Mouse (Mus musculus) lung, adult 2 months (tissue): ENCODE measurements around the gene Sufu. TPM values are rescaled to one million over a fixed set of nuclear protein-coding genes. Genes with fewer than 3 reads are reported as not detected.

Experiments used
- DNase-seq: peaks from one replicate; pipeline ENCODE4 v3.0.0; 2022
- H3K4me1 ChIP-seq: fragments of 200-500 bp; 2 replicates; pipeline ENCODE4 v1.6.1; 2011; ENCODE audit warnings: low read length; ENCODE audit not compliant: control insufficient read depth, insufficient read depth
- H3K4me3 ChIP-seq: fragments of 200-500 bp; replicated peaks from 2 replicates; pipeline ENCODE3; 2011; ENCODE audit warnings: low read depth, mild to moderate bottlenecking, control low read depth, low read length; ENCODE audit errors: extremely low read depth
- CTCF ChIP-seq: fragments of 200-500 bp; IDR thresholded peaks from 2 replicates; pipeline ENCODE4 v1.5.1; 2011; ENCODE audit warnings: mild to moderate bottlenecking, low read length, control low read depth; ENCODE audit not compliant: insufficient read depth
- POLR2A ChIP-seq: fragments of 200-500 bp; IDR thresholded peaks from 2 replicates; pipeline ENCODE4 v1.6.1; 2011; ENCODE audit warnings: low read depth, mild to moderate bottlenecking, control low read depth, low read length, borderline replicate concordance; ENCODE audit errors: extremely low read depth
- WGBS: fragments of 180-500 bp; shearing (Covaris S2); methylation state at CpG from one replicate; pipeline ENCODE4 v1.1.7; 2018; 5-methylcytosine and 5-hydroxymethylcytosine counted together
- polyA plus RNA-seq: library from polyadenylated mRNA; depleted of rRNA; stranded (reverse); fragments of >200 nt; gene quantifications from 2 replicates; pipeline ENCODE4 v1.2.3, GENCODE M21; 2012

Gene Sufu
- polyA plus RNA-seq, 1 experiment, result 17.5 TPM

DNA sequence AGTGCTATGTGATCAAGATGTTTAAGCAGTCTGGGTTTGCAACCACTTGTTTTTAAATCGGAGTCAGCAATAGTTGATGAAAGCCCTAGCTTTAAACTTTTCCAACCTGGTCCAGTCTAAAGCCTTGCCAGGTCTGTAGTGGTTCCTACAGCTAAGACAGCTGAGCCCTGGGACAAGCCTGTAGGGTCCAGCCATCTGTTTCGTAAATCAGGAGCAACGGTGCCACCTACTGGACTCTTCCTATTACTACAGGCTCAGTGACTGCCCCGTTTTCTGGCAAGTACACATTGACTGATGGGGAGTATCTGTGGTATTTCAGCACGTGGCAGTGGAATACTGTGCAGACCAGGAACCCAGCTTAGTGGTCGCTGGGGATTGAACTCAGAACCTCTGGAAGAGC lies 47.5 kb downstream of the Sufu start:
- peak; percentile 64 for DNase-seq
- TF ChIP-seq CTCF, result peak; percentile 74
- no peak for TF ChIP-seq POLR2A
- Histone ChIP-seq H3K4me1 (peaks cover 13% of the 10 kb centered on the region), H3K4me3 (no peak overlapping the region)
- 10% methylated on average over 6 of the region's 6 CpGs for WGBS

DNA sequence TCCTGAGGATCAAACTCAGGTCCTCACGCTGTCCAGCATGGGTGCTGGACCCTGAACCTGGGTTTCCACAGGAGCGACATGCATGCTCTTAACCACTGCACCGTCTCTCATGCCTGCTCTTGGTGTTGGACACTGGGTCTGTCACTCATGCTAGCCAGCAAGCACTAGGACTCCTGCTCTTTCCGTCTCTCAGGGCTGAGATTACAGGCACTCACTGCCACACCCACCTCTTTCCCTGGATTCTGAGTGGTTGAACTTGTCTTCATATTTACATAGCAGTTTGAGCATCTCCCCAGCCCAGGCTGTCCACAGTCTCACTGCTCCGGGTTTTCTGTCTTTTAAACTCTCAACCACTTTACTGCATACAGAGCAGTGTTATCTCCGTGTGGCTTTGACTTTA lies 48.9 kb downstream of the Sufu start:
- peaks cover 13% of the 10 kb centered on the region for H3K4me1 ChIP-seq
- TF ChIP-seq POLR2A (no peak), CTCF (no peak)
- WGBS, result 54% methylated on average over 6 of the region's 6 CpGs
- no peak for DNase-seq
- H3K4me3 ChIP-seq, result no peak overlapping the region

DNA sequence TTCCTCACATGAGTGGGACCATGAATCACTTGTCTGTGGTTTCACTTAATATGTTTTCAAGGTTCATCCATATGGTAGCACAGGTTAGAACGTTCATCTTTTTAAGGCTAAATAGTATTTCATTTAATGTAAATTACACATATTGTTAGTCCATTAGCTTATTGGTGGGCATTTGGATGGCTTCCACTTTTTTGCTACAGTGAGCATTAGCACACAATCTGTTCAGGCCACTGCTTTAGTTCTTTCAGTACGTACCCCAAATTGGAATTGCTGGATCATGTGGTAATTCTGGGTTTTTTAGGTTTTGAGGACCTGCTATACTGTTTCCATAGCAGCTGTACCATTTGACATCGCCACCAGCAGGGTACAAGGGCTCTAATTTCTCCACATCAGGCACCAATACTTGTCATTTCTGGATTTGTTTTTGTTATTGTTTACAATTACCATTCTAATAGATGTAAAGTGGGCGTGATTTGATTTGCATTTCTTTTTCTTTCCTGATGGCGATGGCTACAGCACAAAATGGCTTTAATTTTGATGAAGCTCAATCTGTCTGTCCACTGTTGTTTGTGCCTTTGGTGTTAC lies 49.8 kb downstream of the Sufu start:
- no peak overlapping the region for H3K4me3 ChIP-seq
- TF ChIP-seq POLR2A (no peak), CTCF (no peak)
- no peak for DNase-seq
- H3K4me1 ChIP-seq, result peaks cover 13% of the 10 kb centered on the region
- 93% methylated on average over 5 of the region's 5 CpGs for WGBS

DNA sequence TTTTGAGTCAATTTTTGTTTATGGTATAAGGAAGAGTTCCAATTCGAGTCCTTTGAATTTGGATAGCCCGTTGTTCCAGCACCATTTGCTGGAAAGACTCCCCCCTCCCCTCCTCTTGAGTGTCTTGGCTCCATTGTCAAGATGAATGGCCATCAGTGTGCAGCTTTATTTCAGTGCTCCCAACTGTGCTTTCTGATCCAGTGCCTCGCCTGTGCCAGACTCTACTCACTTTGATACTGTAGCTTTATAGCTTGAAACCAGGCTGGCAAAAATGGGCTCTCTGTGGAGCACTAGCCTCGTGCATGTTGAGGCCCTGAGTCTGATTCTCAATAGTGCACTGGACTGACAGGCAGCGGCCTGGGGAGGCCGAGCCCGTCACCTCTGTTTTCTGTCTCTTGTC lies 50.4 kb downstream of the Sufu start:
- DNase-seq, result no peak
- 39% methylated on average over 7 of the region's 7 CpGs for WGBS
- H3K4me1 ChIP-seq, result peaks cover 13% of the 10 kb centered on the region
- TF ChIP-seq POLR2A (no peak), CTCF (no peak)
- H3K4me3 ChIP-seq, result no peak overlapping the region

DNA sequence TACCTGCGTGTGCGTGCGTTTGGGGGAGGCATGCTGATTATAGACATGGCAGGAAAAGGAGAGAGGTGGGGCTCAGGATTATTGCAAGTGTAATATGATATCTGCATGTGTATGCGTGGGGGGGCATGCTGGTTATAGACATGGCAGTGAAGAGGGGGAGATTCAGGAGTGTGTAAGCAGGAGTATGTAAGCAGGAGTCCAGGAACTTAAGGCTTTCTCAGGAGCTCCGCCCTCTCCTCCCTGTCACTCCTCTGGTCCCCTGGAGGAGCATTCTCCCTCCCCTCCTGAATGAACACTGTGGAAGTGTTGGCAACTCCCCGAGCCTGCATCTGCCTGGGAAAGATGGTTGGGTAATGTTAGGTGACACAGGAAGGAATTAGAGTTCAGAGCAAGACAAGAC lies 51.2 kb downstream of the Sufu start:
- Histone ChIP-seq H3K4me3 (no peak overlapping the region), H3K4me1 (peaks cover 16% of the 10 kb centered on the region)
- no peak for DNase-seq
- no peak for TF ChIP-seq POLR2A
- TF ChIP-seq CTCF, result no peak
- 22% methylated on average over 6 of the region's 6 CpGs for WGBS

GRCm38 (mm10) chr19:46449261-46450005 lies 52.7 kb downstream of the Sufu start:
- TF ChIP-seq CTCF (no peak), POLR2A (no peak)
- DNase-seq, result no peak

DNA sequence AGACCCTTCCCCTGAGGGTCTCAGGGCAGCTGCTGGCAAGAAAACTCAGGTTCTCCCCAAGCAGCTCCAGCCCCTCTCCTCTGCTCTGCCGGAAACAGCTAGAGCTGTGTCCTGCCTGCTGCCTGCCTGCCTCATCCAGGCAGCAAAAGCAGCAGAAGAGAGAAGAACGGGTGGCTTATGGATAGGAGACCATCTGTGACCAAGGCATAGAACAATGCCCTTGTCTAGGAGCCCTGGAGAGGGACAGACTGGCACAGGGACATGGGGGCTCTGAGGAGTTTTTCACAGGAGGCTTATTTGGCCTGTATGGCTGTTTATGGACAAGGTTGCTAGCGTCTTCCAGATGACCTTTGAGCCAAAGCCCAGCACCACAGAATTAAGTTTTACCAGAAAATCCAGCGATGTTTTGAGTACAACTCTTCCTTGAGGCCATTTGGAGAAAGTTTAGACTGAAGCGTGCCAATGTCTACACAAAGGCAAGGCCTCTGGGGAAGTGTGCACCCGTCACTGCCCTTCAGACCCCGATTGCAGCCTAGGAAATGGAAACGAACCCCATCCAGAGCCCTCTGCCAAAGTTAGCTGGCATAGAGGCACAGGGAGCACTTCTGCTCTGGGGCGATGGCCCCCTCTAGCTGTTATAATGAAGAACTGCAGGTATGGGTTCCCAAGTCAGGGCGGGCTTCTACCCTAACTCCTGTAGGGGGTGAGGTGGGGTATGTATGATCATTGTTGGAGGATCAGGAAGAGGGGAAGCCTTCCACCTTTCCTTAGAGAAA lies 55.5 kb downstream of the Sufu start:
- H3K4me3 ChIP-seq, result no peak overlapping the region
- DNase-seq, result peak; percentile 56
- no peak for TF ChIP-seq POLR2A
- peak; percentile 90 for TF ChIP-seq CTCF
- peaks cover 43% of the 10 kb centered on the region for H3K4me1 ChIP-seq
- 30% methylated on average over 10 of the region's 10 CpGs for WGBS

More at GRCm38 (mm10) chr19:46449261-46450005, 52.7 kb downstream of the Sufu start:
- 87% methylated on average over 7 of the region's 7 CpGs for WGBS
- peaks cover 25% of the 10 kb centered on the region for H3K4me1 ChIP-seq
- H3K4me3 ChIP-seq, result no peak overlapping the region

GRCm38 (mm10) chr19:46452916-46453315 lies 56.2 kb downstream of the Sufu start:
- peaks cover 44% of the 10 kb centered on the region for H3K4me1 ChIP-seq
- no peak overlapping the region for H3K4me3 ChIP-seq
- DNase-seq, result no peak
- 58% methylated on average over 9 of the region's 9 CpGs for WGBS
- TF ChIP-seq POLR2A (no peak), CTCF (no peak)

DNA sequence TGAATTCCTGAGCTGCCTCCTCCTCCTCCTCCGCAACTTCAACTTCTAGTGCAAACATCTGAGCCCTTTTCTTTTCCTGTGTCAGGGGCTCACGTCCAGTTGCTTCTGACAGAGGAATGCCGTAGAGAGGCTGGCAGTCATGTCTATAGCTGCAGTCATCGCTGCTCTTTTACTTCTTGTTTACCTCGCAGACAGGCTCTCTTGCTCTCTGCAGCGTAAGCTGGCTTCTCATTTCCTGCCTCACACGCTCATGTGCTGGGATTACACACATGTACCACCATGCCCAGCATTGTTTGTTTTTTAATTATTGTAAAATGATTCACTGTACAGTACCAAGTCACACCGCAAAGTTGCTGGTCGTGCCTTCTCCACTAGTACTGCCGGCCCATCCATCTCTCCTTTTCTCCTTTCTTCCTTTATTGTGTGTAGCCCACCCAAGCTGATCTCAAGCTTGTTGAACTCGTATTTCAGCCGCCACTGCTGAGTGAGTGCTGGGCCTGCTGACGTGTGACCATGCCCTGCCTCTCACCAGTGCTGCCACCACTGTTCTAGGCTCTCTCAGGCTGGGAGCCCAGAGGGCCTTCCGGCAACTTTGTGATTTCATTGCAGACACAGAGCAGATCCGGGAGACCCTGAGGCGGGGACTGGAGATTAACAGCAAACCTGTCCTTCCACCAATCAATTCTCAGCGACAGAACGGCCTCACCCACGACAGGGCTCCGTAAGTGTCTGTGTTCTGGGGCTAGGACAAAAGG lies 57.6 kb downstream of the Sufu start:
- no peak for DNase-seq
- Histone ChIP-seq H3K4me3 (no peak overlapping the region), H3K4me1 (peaks cover 48% of the 10 kb centered on the region)
- TF ChIP-seq CTCF, result no peak
- 0 out of 2 replicates have a peak, but pooled peaks have one; percentile 4 for TF ChIP-seq POLR2A
- 28% methylated on average over 20 of the region's 20 CpGs for WGBS
